Mouse (Mus musculus): Measurements from ENCODE around the gene Pkd2.
"Not testable (repeated sequence)": the region's sequence is repeated elsewhere in the genome, so short reads cannot be mapped to it uniquely, and the experiment has no call there.

Pkd2 gene

GRCm38 (mm10) chr5:104458832-104459705 is at the start of gene Pkd2:
Gene Pkd2, plus strand, starts transcription at chr5:104459450.
- DNase-seq (ENCODE audit: low spot score) = no peak

- DNase-seq (ENCODE audit: low spot score) = no peak
Observed at GRCm38 (mm10) chr5:104415999-104416398, 43.3 kb upstream of the Pkd2 start.

DNA sequence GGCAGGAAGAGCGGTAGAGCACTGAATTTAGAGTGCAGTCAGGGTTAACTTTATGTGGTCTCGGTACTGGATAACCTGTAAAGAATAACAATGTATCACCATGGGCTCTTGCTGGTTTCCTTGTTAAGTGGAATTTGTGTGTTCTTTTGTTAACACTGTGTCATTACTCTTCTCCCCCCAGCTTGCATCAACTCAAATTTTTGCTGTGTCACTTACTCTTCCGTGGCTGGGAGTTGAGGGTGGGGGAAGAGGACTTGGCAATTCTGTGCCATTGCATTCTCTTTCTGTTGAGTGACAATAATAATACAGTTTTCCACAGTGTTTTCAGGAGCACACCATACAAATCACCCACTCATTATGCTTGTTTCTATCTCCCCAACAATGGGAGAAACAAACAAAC is 42.2 kb upstream of the Pkd2 start:
- no peak for DNase-seq (ENCODE audit: low spot score)

DNA sequence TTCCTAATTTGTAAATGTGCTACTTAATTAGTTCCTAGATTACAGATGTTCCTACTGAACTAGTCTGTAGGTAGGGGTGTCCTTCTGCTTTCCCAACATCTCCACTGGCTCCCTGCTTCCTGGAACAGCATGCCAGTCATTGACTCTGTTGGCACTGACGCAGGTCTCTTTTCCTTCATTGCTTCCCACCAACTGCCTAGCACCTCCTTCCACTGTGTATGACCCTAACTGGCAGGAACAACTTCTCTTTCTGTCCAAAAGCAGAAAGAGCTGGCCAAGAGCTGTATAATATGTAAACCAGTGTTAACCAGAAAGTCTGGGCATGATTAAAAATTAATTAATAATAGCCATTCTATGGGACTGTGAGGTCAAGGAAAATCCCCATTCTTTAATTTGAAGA is 41.5 kb upstream of the Pkd2 start:
- no peak for DNase-seq (ENCODE audit: low spot score)

- no peak for DNase-seq (ENCODE audit: low spot score)
Observed at GRCm38 (mm10) chr5:104422039-104422438, 37.2 kb upstream of the Pkd2 start.

GRCm38 (mm10) chr5:104423861-104424260 is 35.4 kb upstream of the Pkd2 start:
- no peak for DNase-seq (ENCODE audit: low spot score)

DNA sequence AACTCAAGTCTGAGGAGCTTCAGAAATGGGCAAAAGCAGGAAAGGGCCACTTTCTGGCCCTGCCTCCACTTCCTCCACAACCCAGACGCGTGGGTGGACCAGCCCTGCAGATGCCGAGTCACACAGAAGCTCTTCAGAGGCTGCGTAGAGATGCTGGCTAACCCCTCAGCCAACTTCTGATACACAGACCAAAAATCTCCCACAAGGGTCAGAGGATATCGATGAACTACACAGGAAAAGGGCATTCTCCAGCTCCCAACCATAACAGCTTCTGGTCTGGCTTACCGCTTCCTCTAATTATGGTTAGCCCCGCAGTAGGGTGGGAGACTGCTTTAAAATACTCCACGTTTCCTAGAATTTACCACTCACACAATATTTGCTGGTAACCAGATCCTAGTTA is 33.3 kb upstream of the Pkd2 start:
- no peak for DNase-seq (ENCODE audit: low spot score)

GRCm38 (mm10) chr5:104432886-104433285 is 26.4 kb upstream of the Pkd2 start:
- no peak for DNase-seq (ENCODE audit: low spot score)

GRCm38 (mm10) chr5:104433968-104434565 is 25.2 kb upstream of the Pkd2 start:
- DNase-seq (ENCODE audit: low spot score) = no peak

DNA sequence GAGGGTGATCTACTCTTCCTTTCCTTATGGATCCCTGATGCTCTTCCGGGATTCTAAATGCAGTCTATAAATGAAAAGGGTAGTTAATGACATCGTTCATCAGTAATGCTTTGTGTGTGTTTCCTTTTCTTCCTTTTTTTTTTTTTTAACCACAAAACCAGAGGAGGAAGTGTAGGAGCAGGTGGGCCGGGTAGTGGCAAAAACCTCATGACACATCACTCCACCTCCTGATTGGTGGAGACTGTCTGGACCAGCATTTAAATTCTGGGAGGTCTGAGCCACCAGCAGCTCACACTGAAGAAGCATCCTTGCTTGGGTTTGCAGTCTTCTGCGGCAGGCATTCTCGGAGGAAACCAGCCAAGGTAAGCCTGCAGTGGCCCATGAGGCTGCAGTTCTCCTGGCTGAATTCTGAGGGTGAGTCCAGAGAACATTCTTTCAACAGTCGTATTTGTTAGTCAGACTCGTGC is 24.4 kb upstream of the Pkd2 start, which contains the start of gene Spp1:
TSS of gene Spp1 (plus strand) at position 284 of the 467 bp plus-strand sequence.
- no peak for DNase-seq (ENCODE audit: low spot score)

DNA sequence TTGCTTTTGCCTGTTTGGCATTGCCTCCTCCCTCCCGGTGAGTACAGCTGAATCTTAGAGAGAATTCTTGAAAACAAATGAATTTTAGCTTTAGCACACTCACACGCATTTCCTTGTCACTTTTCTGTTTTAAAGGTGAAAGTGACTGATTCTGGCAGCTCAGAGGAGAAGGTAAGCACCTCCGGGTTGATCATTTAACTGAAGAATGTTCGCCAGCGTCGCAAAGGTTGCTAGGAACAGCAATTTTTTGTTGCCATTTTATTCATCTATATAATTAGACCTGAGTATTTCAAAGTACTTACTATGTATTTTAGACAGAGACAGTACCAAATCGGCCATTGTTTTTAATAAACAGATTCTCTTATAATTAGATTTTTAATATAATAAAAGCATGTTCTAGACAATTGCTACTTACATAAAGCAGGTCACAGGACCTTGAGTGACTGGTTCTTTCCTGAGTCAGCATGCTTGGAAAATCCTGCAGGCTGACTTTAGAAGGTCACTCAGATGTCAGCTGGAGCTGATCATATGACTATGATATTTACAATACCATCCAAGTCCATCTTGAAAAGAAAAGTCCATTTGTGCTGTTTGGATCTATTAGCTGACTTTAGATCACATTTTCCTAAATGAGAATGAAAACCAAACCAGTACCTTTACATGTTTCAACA is 22.7 kb upstream of the Pkd2 start:
- no peak for DNase-seq (ENCODE audit: low spot score)

DNA sequence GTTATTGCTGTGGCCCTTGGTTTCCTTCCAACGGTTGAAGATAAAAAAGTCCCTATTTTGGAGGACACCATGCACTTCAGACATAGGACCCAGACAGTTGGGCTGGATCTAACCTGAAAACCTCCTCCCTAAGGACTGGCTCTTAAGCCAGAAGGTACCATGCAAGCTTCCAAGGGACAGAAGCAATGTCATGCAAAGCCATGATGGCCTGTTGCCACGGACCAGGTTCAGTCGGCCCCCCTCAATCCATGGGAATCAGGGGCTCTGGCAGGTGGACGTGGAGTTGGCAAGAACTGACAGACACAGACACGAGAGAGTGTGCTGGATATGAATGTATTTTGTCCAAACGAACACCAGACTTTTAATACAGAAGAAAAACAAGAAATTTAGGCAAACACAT is 16.9 kb upstream of the Pkd2 start:
- no peak for DNase-seq (ENCODE audit: low spot score)

DNA sequence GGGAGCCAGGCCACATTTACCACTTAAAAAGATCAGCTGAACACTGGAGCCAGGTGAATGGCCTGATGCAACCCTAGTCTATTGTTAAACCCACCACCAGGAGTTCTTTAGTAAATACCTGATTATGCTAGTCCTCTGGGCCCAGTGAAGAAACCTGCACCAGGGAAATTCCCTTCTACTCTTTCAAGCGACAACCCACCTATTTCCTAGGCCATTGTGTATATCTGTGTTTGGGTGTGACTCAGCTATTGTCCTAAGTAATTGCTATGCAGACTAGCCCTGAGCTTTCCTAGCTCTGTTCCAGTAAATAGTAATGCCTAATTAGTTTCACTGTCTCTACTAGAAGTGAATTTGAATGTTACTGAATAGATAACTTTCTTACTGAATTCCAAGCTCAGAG is 16.4 kb upstream of the Pkd2 start:
- DNase-seq (ENCODE audit: low spot score) = no peak

DNA sequence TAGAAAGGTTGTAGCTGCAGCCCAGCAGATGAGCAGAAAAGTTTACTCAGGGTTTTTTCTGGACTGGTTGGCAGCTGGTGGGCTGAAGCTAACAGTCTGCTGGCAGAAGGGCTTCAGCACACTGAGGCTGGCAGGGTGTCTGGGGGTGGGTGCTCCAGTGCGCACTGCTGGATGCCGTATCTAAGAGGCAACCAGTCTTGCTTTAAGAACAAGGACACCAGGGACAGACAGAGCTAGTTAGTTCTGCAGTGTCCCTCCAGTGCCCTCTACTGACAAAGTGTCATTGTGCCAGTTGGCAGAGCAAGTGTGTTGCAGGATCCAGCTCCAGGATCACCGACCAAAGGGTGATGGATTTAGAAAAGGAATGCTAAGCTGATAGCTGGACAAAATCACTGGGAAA is 13.1 kb upstream of the Pkd2 start:
- no peak for DNase-seq (ENCODE audit: low spot score)

DNA sequence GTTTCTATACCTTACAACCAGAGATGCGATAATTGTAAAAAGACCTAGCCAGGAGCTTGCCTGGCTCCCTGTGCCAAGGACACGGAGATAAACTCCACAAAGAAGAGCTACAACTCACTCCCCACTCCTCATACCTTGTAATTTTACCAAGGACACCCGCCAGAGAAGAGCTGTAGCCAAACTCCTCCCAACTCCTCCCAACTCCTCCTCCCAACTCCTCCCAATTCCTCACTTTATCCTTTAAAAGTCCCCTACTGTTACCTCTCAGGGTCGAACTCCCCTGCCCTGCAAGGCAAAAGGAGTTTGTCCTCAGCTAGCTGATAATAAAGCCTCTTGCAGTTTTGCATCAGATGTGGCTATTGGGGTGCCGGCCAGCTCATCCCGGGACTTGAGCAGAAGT is 10.9 kb upstream of the Pkd2 start:
- not testable (repeated sequence) for DNase-seq (ENCODE audit: low spot score)

DNA sequence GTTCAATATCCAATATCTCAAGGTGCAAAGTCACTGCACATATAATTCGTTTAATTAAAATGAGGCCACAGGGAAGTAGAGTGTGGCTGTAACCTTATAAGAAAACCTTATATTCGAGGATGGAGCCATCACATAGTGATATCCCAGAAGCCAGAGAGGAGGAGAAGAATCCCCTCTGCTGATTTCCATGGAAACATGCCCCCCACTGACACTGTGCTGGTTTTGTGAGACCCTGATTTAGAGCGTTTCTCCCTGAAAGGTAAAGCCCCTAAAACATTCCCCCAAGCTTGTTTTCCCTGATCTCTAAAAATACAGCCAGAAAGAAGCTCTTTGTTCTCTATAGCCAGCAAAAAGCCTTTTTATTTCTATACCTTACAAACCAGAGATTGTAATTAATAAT is 9.8 kb upstream of the Pkd2 start:
- DNase-seq (ENCODE audit: low spot score) = no peak

DNA sequence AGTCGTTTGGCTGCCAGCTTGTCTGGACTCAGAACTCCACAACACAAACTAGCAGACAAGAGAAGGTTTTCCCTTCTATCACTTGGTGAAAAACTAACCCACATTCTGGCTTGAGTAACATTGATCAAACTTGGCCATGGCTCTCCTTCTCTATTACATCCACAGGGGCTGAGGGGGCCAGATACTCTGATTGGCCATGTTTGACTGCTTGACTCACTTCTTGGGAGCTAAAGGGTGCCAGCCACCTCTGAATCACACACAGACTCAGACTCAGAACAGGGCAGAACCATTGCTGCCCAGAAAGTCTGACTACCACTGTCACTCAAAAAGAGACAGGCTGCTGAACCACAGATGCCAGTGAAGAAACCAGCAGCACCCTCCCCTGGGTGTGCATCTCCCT is 6.2 kb upstream of the Pkd2 start:
- no peak for DNase-seq (ENCODE audit: low spot score)

DNA sequence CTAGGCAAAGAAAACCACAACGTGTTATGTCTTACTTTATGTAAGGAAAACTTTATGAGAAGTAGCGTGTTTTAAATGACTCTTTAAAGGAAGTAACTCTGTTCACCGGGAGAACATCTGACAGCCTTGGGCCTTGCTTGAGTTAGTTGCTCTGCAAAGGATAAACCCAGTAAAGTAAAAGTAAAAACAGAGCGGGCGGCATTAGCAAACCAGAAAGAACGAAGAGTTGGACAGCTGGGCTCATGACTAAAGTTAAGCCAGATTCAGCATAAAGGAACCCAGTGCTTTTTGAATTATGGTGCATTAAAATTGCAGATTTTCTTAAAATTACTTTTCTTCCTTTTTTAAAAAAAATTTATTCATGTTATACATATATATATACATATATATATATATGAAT is 4.7 kb upstream of the Pkd2 start:
- no peak for DNase-seq (ENCODE audit: low spot score)

DNA sequence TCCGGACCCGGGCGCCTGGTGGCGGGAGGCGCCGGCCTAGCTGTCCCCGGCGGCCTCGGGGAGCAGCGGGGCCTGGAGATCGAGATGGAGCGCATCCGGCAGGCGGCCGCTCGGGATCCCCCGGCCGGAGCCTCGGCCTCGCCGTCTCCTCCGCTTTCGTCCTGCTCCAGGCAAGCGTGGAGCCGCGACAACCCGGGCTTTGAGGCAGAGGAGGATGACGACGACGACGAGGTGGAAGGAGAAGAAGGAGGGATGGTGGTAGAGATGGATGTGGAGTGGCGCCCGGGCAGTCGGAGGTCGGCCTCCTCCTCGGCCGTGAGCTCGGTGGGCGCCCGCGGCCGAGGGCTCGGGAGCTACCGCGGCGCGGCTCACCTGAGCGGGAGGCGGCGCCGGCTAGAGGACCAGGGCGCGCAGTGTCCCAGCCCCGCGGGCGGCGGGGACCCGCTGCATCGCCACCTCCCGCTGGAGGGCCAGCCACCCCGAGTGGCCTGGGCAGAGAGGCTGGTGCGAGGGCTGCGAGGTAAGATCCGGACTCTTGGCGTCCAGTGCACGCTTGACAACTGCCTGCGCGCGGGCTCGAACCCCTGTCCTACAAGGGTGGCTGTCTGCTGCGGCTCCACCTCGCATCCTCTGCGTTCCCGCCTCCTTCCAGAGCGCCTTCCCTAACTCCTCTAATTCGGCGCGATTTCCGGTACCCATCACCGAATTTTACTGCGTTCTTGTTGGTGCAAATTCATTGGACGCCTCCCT is 631 bp downstream of the Pkd2 start:
- no peak for DNase-seq (ENCODE audit: low spot score)

- no peak for DNase-seq (ENCODE audit: low spot score)
Observed at GRCm38 (mm10) chr5:104460456-104460838, 1.2 kb downstream of the Pkd2 start.

DNA sequence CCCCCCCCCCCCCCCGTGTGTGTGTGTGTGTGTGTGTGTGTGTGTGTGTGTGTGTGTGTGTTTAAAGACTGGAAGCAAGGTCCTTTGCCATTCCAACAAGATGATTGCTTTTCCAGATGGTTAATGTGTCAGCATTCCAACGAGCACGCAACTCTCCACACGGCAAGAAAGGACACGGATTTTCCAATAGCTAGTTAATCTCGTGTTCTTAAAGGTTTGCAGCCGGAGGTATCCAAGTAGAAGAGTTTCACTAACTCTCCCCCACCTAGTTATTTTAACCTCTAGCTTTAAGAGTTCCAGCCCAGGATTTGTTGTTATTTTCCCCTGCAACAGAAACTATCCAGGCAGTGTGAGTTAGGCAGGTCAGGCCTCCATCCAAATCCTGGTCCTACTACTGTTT is 1.6 kb downstream of the Pkd2 start:
- no peak for DNase-seq (ENCODE audit: low spot score)

- no peak for DNase-seq (ENCODE audit: low spot score)
Observed at GRCm38 (mm10) chr5:104465279-104465678, 6.0 kb downstream of the Pkd2 start.
